Mouse (Mus musculus) limb, embryonic 10.5 days (tissue): ENCODE measurements around the gene Ptpn9. TPM values are rescaled to one million over a fixed set of nuclear protein-coding genes. Genes with fewer than 3 reads are reported as not detected.
"Not testable (repeated sequence)": the region's sequence is repeated elsewhere in the genome, so short reads cannot be mapped to it uniquely, and the experiment has no call there.

ENCODE experiments used
- DNase-seq: peaks from one replicate; pipeline ENCODE4 v3.0.0-alpha.2; 2017; ENCODE audit warnings: low spot score
- H3K27ac ChIP-seq: fragments of 300-500 bp; sonication (generic); 2 replicates; pipeline ENCODE4 v1.5.1; 2016; ENCODE audit warnings: mild to moderate bottlenecking
- H3K27me3 ChIP-seq: fragments of 300-500 bp; sonication (generic); 2 replicates; pipeline ENCODE4 v1.6.1; 2016; ENCODE audit warnings: low read depth, mild to moderate bottlenecking; ENCODE audit not compliant: poor library complexity, severe bottlenecking
- H3K36me3 ChIP-seq: fragments of 300-500 bp; sonication (generic); 2 replicates; pipeline ENCODE4 v1.6.1; 2016; ENCODE audit warnings: mild to moderate bottlenecking, moderate library complexity
- H3K4me1 ChIP-seq: fragments of 300-500 bp; sonication (generic); 2 replicates; pipeline ENCODE4 v1.6.1; 2016
- H3K4me3 ChIP-seq: fragments of 300-500 bp; sonication (generic); 2 replicates; pipeline ENCODE4 v1.5.1; 2016; ENCODE audit warnings: mild to moderate bottlenecking, moderate library complexity
- H3K9me3 ChIP-seq: fragments of 300-500 bp; sonication (generic); replicated peaks from 2 replicates; pipeline ENCODE4 v1.6.1; 2016; ENCODE audit warnings: mild to moderate bottlenecking
- WGBS: fragments of 180-500 bp; shearing (Covaris S2); methylation state at CpG from one replicate; pipeline ENCODE4 v1.1.7; 2016; 5-methylcytosine and 5-hydroxymethylcytosine counted together
- polyA plus RNA-seq: library from polyadenylated mRNA; unstranded; fragments of >200 nt; fragmentation: Nextera tagmentation; extraction: Ambion mirVana; gene quantifications from 2 replicates; pipeline ENCODE4 v1.2.1, GENCODE M21; 2016

Gene Ptpn9
- polyA plus RNA-seq, 1 experiment from 2014 or later = 27.6 TPM

GRCm38 (mm10) chr9:56980186-56980585 lies 14.5 kb upstream of the Ptpn9 start:
- peaks cover 33% of the 10 kb centered on the region for H3K36me3 ChIP-seq
- no peaks in the 10 kb centered on the region for H3K27me3 ChIP-seq
- no peaks in the 10 kb centered on the region for H3K4me1 ChIP-seq
- no peak overlapping the region for H3K4me3 ChIP-seq
- no peak for DNase-seq
- WGBS = 95% methylated on average over 6 of the region's 6 CpGs
- no peak overlapping the region for H3K27ac ChIP-seq
- no peaks in the 10 kb centered on the region for H3K9me3 ChIP-seq

GRCm38 (mm10) chr9:56981502-56981901 lies 13.2 kb upstream of the Ptpn9 start:
- Histone ChIP-seq H3K27ac (no peak overlapping the region), H3K4me1 (no peaks in the 10 kb centered on the region), H3K36me3 (peaks cover 33% of the 10 kb centered on the region), H3K4me3 (no peak overlapping the region), H3K9me3 (no peaks in the 10 kb centered on the region), H3K27me3 (no peaks in the 10 kb centered on the region)
- DNase-seq = no peak
- WGBS = 68% methylated on average over 1 of the region's 1 CpGs

DNA sequence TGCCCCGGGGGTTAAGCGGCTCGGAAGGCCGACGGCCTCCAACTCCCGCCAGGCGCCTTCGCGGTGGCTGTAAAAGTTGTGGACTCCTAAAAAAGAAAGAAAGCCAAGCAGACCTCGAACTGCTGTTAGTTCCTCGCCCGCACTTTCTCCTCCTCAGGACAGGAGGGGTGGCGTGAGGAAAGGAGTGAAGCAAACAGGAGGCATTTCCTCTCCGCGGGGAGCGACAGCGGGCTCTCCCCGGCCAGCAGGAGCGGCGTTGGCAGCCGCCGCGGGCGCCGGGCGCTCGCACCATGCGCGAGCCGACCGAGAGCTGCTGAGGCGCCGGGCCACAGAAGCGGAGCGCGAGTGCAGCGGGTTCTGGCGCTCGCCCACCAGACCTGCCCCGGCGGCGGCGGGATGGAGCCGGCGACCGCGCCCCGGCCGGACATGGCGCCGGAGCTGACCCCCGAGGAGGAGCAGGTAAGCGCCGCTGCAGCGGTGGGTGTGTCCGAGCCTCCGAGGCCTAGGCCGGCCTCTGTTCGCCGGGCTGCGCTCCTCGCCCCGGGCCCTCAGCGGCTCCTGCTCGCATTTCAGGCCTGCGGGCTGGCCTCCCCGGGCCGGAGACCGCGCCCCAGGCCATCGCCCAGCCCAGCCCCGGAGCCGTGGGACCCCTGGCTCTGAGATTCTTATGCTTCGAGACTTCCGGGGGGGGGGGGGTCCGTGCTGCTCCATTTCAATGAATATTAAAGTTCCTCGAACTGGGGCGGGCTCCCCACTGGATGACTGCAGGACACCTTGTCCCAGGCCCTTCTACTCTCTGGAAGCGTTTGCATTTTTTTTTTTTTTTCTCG lies 690 bp downstream of the Ptpn9 start:
- under 1% methylated on average over 78 of the region's 80 CpGs for WGBS
- Histone ChIP-seq H3K36me3 (peaks cover 12% of the 10 kb centered on the region), H3K9me3 (no peaks in the 10 kb centered on the region), H3K27ac (peak overlapping the region; percentile 99), H3K27me3 (no peaks in the 10 kb centered on the region), H3K4me3 (peak overlapping the region; percentile 98), H3K4me1 (peaks cover 19% of the 10 kb centered on the region)
- peak; percentile 85 for DNase-seq

- WGBS = under 1% methylated on average over 5 of the region's 5 CpGs
- no peaks in the 10 kb centered on the region for H3K27me3 ChIP-seq
- peaks cover 19% of the 10 kb centered on the region for H3K4me1 ChIP-seq
- peak overlapping the region; percentile 99 for H3K27ac ChIP-seq
- H3K9me3 ChIP-seq = no peaks in the 10 kb centered on the region
- H3K4me3 ChIP-seq = peak overlapping the region; percentile 98
- DNase-seq = no peak
- H3K36me3 ChIP-seq = peaks cover 15% of the 10 kb centered on the region
These were observed 1.3 kb downstream of the Ptpn9 start for GRCm38 (mm10) chr9:56996028-56996346.

DNA sequence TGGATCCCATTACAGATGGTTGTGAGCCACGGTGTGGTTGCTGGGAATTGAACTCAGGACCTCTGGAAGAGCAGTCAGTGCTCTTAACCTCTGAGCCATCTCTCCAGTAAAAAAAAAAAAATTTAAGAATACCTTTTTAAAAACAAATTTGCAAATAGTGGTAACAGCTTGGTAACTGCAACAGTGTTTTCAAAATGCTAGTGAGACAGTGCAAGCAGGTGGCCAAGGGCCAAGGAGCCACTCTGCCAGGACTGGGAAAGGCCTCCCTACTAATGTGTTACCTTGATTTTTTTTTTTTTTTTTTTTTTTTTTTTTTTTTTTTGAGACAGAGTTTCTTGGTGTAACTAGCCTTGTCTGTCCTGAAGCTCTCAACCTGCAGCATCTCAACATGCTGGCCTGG lies 2.5 kb downstream of the Ptpn9 start:
- 92% methylated on average over 1 of the region's 1 CpGs for WGBS
- not testable (repeated sequence) for DNase-seq

GRCm38 (mm10) chr9:57003011-57003410 lies 8.3 kb downstream of the Ptpn9 start:
- Histone ChIP-seq H3K4me3 (no peak overlapping the region), H3K36me3 (peaks cover 59% of the 10 kb centered on the region)
- no peak for DNase-seq

More for the DNA sequence above, 2.5 kb downstream of the Ptpn9 start:
- H3K4me1 ChIP-seq = peaks cover 19% of the 10 kb centered on the region
- H3K27me3 ChIP-seq, H3K4me3 ChIP-seq, H3K9me3 ChIP-seq, H3K27ac ChIP-seq: not testable (repeated sequence)
- peaks cover 15% of the 10 kb centered on the region for H3K36me3 ChIP-seq

DNA sequence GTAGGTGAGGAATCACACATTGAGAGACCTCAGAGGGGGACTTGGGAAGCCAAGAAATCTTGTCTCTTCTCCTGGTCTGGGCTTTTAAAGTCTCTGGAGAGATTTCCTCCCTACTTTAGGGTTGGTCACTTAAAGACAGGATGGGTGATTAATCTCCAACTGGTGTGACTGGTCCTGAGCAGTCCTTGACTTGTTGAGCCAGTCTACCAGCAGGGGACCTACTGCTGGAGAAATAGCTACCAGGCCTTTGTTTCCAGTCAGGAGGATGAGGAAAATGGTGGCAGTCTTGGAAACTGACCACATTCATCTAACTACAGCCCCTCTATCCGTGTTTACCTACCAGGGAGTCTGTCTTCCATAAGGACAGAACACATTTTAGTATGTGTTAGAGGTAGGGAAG lies 17.7 kb downstream of the Ptpn9 start:
- H3K36me3 ChIP-seq = peaks cover 49% of the 10 kb centered on the region
- no peaks in the 10 kb centered on the region for H3K27me3 ChIP-seq
- DNase-seq = no peak
- no peaks in the 10 kb centered on the region for H3K9me3 ChIP-seq
- no peak overlapping the region for H3K4me3 ChIP-seq
- H3K27ac ChIP-seq = no peak overlapping the region
- 81% methylated on average over 1 of the region's 1 CpGs for WGBS
- H3K4me1 ChIP-seq = no peaks in the 10 kb centered on the region

More at GRCm38 (mm10) chr9:57003011-57003410, 8.3 kb downstream of the Ptpn9 start:
- Histone ChIP-seq H3K27ac (no peak overlapping the region), H3K4me1 (no peaks in the 10 kb centered on the region), H3K27me3 (no peaks in the 10 kb centered on the region), H3K9me3 (no peaks in the 10 kb centered on the region)
- WGBS = 70% methylated on average over 4 of the region's 4 CpGs

DNA sequence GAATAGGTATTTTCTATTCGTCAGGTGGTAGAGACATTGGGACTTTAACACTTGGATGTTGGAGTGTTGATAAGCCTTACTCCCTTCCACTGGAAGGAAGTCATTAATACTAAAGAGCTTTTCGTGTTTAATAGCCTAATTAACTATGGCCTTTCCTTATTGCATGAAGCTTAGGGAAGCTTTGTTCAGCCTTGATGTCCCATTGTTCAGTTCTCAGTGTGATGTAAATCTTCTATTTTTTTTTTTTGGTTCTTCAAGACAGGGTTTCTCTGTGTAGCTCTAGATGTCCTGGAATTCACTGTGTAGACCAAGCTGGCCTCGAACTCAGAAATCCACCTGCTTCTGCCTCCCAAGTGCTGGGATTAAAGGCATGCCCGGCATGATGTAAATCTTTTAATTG lies 18.2 kb downstream of the Ptpn9 start:
- Histone ChIP-seq H3K27ac (no peak overlapping the region), H3K4me3 (no peak overlapping the region), H3K4me1 (no peaks in the 10 kb centered on the region), H3K27me3 (no peaks in the 10 kb centered on the region), H3K36me3 (peaks cover 45% of the 10 kb centered on the region), H3K9me3 (no peaks in the 10 kb centered on the region)
- DNase-seq = no peak
- 91% methylated on average over 4 of the region's 4 CpGs for WGBS

DNA sequence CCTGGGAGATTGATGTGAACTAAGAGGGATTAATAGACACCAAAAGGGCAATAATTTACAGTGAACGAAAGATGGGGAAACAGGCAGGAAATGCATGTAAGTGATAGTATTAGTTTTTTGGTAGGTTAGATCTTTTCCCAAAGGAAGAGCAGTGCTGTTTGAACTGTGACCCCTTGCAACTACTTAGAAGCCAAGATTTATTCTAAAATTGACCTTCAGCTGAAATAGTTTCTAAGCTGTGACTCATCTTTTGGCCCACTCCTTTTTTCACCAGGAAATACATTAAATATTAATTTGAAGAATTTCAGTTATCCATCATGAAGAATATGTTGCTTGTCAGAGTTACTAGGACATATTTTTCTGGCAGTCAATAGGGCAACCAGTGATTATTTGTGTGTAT lies 19.0 kb downstream of the Ptpn9 start:
- no peaks in the 10 kb centered on the region for H3K4me1 ChIP-seq
- peaks cover 43% of the 10 kb centered on the region for H3K36me3 ChIP-seq
- DNase-seq = no peak
- H3K27ac ChIP-seq = no peak overlapping the region
- no peaks in the 10 kb centered on the region for H3K27me3 ChIP-seq
- no peaks in the 10 kb centered on the region for H3K9me3 ChIP-seq
- no peak overlapping the region for H3K4me3 ChIP-seq
- WGBS = 87% methylated on average over 1 of the region's 1 CpGs

GRCm38 (mm10) chr9:57014766-57015165 lies 20.0 kb downstream of the Ptpn9 start:
- H3K27ac ChIP-seq = no peak overlapping the region
- WGBS = 90% methylated on average over 1 of the region's 1 CpGs
- no peaks in the 10 kb centered on the region for H3K4me1 ChIP-seq
- no peak overlapping the region for H3K4me3 ChIP-seq
- H3K9me3 ChIP-seq = no peaks in the 10 kb centered on the region
- H3K36me3 ChIP-seq = peaks cover 42% of the 10 kb centered on the region
- no peaks in the 10 kb centered on the region for H3K27me3 ChIP-seq
- DNase-seq = no peak

DNA sequence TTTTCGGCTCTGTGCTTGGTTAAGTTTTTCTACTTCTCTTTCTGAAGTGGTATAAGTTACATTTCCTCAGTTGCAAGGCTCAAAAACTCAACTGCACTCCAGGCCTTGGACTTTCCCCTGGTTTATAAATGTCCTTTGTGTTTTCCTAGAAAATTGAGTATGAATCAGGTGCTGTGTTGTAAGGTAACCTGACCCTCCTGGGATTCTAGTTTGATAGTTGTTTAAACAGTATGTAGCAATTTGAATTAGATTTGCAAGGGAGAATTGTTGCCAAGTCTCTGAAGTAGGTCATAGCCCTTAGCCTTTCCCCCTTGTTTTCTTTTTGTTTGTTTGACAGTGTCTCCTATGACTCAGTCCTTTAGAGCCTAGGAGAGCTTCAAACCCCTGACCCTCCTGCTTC lies 22.9 kb downstream of the Ptpn9 start:
- H3K4me1 ChIP-seq = no peaks in the 10 kb centered on the region
- DNase-seq = no peak
- peaks cover 62% of the 10 kb centered on the region for H3K36me3 ChIP-seq
- H3K9me3 ChIP-seq = no peaks in the 10 kb centered on the region
- no peak overlapping the region for H3K4me3 ChIP-seq
- H3K27me3 ChIP-seq = no peaks in the 10 kb centered on the region
- 94% methylated on average over 1 of the region's 1 CpGs for WGBS
- no peak overlapping the region for H3K27ac ChIP-seq

DNA sequence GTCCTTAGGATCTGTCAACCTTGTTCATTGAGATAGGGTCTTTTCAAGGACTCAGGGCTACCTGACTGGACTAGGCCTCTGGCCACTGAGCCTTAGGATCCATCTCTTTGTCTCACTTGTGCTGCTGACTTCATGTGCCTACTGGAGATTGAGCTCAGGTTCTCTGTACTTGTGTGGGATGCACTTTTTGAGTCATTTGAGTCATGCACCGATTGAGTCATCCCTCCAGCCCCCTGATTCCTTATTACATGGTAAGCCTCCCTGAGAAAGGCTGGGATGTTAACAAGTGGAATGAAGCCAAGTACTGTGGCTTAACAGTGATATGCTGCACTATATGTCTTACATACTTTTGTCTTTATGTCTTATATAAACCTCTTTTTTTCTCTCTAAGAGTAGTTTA lies 37.0 kb downstream of the Ptpn9 start:
- H3K4me3 ChIP-seq = no peak overlapping the region
- no peaks in the 10 kb centered on the region for H3K4me1 ChIP-seq
- H3K27ac ChIP-seq = no peak overlapping the region
- no peak for DNase-seq
- no peaks in the 10 kb centered on the region for H3K9me3 ChIP-seq
- peaks cover 90% of the 10 kb centered on the region for H3K36me3 ChIP-seq
- 93% methylated on average over 1 of the region's 1 CpGs for WGBS
- H3K27me3 ChIP-seq = no peaks in the 10 kb centered on the region

DNA sequence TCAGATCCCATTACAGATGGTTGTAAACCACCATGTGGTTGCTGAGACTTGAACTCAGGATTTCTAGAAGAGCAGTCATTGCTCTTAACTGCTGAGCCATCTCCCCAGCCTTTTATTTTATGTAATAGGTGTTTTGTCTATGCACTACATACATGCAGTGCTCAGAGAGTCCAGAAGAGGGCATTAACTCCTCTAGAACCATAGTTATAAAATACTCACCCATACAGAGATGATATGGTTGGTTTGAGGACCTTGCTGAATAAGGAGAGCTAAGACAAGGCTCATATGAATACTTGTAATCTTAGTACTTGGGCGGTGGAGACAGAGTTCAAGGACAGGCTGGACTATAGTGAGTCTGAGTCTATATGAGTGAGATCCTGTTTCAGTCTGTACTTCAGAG lies 61.5 kb downstream of the Ptpn9 start:
- Histone ChIP-seq H3K4me1 (no peaks in the 10 kb centered on the region), H3K4me3 (no peak overlapping the region), H3K27ac (no peak overlapping the region), H3K27me3 (no peaks in the 10 kb centered on the region), H3K36me3 (peaks cover 85% of the 10 kb centered on the region), H3K9me3 (no peaks in the 10 kb centered on the region)
- DNase-seq = no peak
- 93% methylated on average over 1 of the region's 1 CpGs for WGBS

GRCm38 (mm10) chr9:57064164-57064563 lies 69.4 kb downstream of the Ptpn9 start:
- Histone ChIP-seq H3K27ac (no peak overlapping the region), H3K4me1 (no peaks in the 10 kb centered on the region), H3K36me3 (peaks cover 60% of the 10 kb centered on the region), H3K9me3 (no peaks in the 10 kb centered on the region), H3K4me3 (no peak overlapping the region), H3K27me3 (no peaks in the 10 kb centered on the region)
- no peak for DNase-seq
- 92% methylated on average over 2 of the region's 2 CpGs for WGBS
